Mouse (Mus musculus): ENCODE data around the gene Csf3.

- no peak for TF ChIP-seq CTCF (IDR thresholded peaks at IDR 0.05; ENCODE audit: borderline replicate concordance, control insufficient read depth, extremely low read depth, insufficient read depth, low read length, poor library complexity)
- TF ChIP-seq POLR2A (IDR thresholded peaks at IDR 0.05; ENCODE audit: control insufficient read depth, extremely low read depth, insufficient read depth, low read length, poor library complexity): no peak
Observed at GRCm38 (mm10) chr11:98731134-98731533, 30.1 kb downstream of the Csf3 start.
